In the genomic region with DNA sequence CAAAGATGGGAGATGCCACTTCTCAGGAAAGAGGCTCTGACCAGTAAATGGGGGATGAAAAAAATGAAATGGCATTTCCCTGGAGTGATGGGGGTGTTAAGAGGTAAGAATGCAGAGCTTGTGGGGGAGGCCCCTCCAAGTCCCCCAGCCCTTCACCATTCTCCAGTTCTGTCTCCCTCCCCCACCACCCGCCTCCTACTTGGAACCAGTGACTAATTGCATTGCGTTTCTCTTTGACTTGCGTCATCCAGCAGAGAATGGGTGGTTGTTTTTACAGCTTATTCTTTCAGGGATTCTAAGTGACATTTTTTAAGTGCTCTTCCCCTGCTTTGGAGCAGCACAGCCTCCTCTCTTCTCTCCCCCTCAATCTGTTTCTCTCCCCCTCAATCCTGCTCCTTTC, we compare ENCODE assay signal across 9 mouse cellular contexts. TPM values are rescaled to one million over a fixed set of nuclear protein-coding genes. Genes with fewer than 3 reads are reported as not detected.
DNase-seq lines count a peak whose midpoint lies in the region.
"Had no signal": no experiment of that assay in that cellular context is flagged by ENCODE, and none has a peak within 500 bp of the region (broad histone marks: within the 10 kb centered on the region; RNA-seq: fewer than 3 reads in every experiment).

No protein-coding gene starts in this region.

- DNase-seq in adrenal gland, postnatal 10 days: peak; percentile 25
- DNase-seq in adrenal gland, postnatal 4 days (ENCODE audit: low spot score in 2 of 2): no peak
- DNase-seq in right cerebral cortex, adult 18-20 months: peak; percentile 80
- no peak for DNase-seq in right cerebral cortex, postnatal 4 days
- DNase-seq in frontal cortex, postnatal 36 days (ENCODE audit: low spot score in 2 of 2): peak; percentile 55 to 64
- peak; percentile 91 for DNase-seq in telencephalon, adult 2 months (ENCODE audit: low read depth, low spot score)
- DNase-seq in spleen, postnatal 10 days (ENCODE audit: low spot score in 2 of 2): no peak
- DNase-seq in cerebellum, adult 9-10 months: no peak
- DNase-seq: thymus, adult 18-20 months had no signal

RNA-seq across cellular contexts. Expression of a gene that starts 46.9 kb away (rescaled TPM):
- total RNA-seq in adrenal gland, postnatal 10 days (2021): 10 to 100 TPM; 26.7 to 52.1 TPM
- total RNA-seq in adrenal gland, postnatal 4 days (2021): 10 to 100 TPM; 16.9 to 20.4 TPM

Comparison
In these comparisons a context has a peak if more than half of its experiments do, and no peak if none do; other contexts are left out.
1. DNase-seq: peak in adrenal gland, postnatal 10 days (single experiment), right cerebral cortex, adult 18-20 months (single experiment), frontal cortex, postnatal 36 days (2 of 2) and telencephalon, adult 2 months (single experiment); none in adrenal gland, postnatal 4 days (0 of 2), right cerebral cortex, postnatal 4 days (single experiment), spleen, postnatal 10 days (0 of 2) and cerebellum, adult 9-10 months (single experiment).